Mouse (Mus musculus) heart, postnatal 0 days (tissue): ENCODE measurements around the gene Olfr455.

ENCODE experiments used
- CTCF ChIP-seq: IDR thresholded peaks from 2 replicates; pipeline ENCODE4 v1.5.1; 2016; ENCODE audit warnings: antibody characterized with exemption, control low read depth, low read depth
- EP300 ChIP-seq: IDR thresholded peaks from 2 replicates; pipeline ENCODE4 v1.6.1; 2016; ENCODE audit warnings: antibody characterized with exemption, low read depth

GRCm38 (mm10) chr6:42568205-42568604 is 20.8 kb upstream of the Olfr455 start:
- no peak for TF ChIP-seq EP300
- TF ChIP-seq CTCF: no peak
